Mouse (Mus musculus) CD8-positive naive resting alpha-beta T cell, adult 57 days (primary cell): ENCODE measurements around the gene Hsp90ab1. TPM values are rescaled to one million over a fixed set of nuclear protein-coding genes. Genes with fewer than 3 reads are reported as not detected.

Source experiments
- total RNA-seq: library from RNA; stranded (reverse); gene quantifications from one replicate; pipeline ENCODE4 v1.2.4, GENCODE M21; 2023

Gene Hsp90ab1
- 1,065 TPM for total RNA-seq

DNA sequence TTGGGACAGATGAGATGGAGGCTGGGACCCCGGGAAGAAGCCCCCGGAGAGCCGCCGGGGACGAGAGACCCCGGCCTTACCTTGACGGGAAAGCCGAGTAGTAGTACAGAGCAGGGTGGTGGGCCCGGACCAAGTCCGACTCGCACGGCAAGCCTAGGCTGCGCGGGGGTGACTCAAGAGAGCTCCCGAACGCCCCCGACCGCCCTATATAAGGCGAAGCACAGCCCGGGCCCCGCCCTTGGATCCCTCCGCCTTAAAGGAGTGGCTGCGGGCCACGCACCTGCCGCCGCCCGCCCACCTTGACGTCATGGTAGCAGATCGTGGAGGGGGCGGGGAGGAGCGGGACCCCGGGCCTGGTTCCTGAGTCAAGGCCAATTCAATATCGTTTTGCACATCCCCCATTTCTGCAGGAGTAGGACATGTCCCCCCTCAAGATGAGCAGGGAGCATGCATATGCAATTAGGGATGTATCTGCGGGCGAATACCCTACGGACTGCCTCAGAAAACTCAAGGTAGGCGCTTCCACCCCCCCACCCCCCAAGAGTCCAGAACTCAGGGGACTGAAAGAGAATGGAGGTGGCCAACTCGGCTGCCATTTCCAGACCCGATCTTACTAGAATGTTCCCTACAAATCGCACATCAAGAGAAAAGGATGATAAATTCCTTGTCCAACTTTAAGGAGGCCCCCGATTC lies at the start of gene Hsp90ab1:
Gene Hsp90ab1, minus strand, starts transcription at position 185 of the 693 bp plus-strand sequence.

DNA sequence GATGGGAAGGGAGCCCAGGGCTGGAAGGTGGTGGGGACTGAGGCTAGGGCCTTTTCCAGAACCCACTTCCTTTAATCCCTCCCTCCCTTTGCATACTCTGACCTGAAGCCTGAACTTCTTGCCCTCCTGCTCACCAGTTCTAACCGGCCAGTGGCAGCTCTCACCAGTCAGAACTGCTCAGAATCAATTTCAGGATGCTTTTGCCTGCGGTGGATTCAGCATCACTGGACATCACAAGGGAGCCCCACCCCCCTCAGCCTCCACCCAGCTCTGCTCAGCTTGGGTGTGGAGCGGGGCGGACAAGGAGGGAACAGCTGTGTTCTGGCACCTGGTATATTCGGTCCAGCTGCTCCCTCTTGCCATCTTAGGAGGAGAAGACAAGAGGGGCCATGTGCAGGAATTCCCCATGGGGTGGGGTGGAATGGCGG lies 28.8 kb upstream of the Hsp90ab1 start, which contains the start of gene Mymx:
Gene Mymx, minus strand, starts transcription at position 226 of the 428 bp plus-strand sequence.

GRCm38 (mm10) chr17:45599446-45600242 lies 26.6 kb upstream of the Hsp90ab1 start, which contains the start of gene Slc29a1:
TSS of gene Slc29a1 (minus strand) at chr17:45599606.

GRCm38 (mm10) chr17:45563655-45564530 lies 9.2 kb downstream of the Hsp90ab1 start, which contains the start of gene Slc35b2:
TSS of gene Slc35b2 (plus strand) at chr17:45563874.

DNA sequence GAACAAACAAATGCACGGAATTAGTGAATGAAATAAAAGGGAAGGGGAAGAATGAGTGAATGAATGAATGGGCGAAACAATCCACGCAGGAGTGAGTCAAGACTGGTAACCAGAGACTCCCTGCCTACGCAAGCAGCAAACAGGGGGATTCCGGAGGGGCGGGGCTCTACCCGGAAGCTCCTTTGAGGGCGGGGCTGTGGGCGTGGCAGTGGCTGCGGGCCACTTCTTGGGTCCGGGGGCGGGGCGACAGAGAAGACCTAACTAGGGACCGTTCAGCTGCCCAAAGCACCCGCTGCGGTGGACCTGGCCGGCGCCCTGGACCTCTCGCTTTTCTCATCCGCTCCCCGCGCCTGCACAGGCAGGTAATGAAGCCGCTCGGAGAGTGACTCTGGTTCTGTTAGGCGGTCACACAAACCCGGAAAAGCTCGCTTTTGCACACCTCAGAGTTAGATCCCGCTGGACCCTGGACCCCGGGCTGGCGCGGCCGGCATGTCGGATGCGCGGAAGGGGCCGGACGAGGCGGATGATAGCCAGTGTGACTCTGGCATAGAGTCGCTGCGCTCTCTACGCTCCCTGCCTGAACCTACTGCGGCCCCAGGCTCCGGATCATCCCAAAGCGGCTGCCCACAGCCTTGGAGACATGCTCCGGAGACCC lies 17.5 kb downstream of the Hsp90ab1 start, which contains the start of gene Nfkbie:
Gene Nfkbie, plus strand, starts transcription at position 252 of the 655 bp plus-strand sequence.

GRCm38 (mm10) chr17:45549617-45550181 lies 23.4 kb downstream of the Hsp90ab1 start, which contains the start of gene Tmem151b:
TSS of gene Tmem151b (minus strand) at chr17:45549677.

GRCm38 (mm10) chr17:45523263-45523662 lies 49.8 kb downstream of the Hsp90ab1 start, which contains the start of gene Tcte1:
TSS of gene Tcte1 (plus strand) at chr17:45523434.

Other genes starting within 250 kb of the Hsp90ab1 start
- gene Cdc5l, start 139.5 kb downstream of the Hsp90ab1 start, total RNA-seq: 79.9 TPM
- not detected for gene Spats1, start 97.9 kb downstream of the Hsp90ab1 start, total RNA-seq
- gene Aars2, start 66.4 kb downstream of the Hsp90ab1 start, total RNA-seq: 18.4 TPM
- not detected for gene Tcte1, start 49.8 kb downstream of the Hsp90ab1 start, total RNA-seq
- 0.12 TPM for gene Tmem151b, start 23.6 kb downstream of the Hsp90ab1 start, total RNA-seq
- gene Nfkbie, start 17.6 kb downstream of the Hsp90ab1 start, total RNA-seq: 30.1 TPM
- 20.1 TPM for gene Slc35b2, start 9.4 kb downstream of the Hsp90ab1 start, total RNA-seq
- 33.8 TPM for gene Slc29a1, start 26.3 kb upstream of the Hsp90ab1 start, total RNA-seq
- not detected for gene Mymx, start 28.8 kb upstream of the Hsp90ab1 start, total RNA-seq
- not detected for gene Capn11, start 86.1 kb upstream of the Hsp90ab1 start, total RNA-seq
- gene Mrpl14, start 113.1 kb upstream of the Hsp90ab1 start, total RNA-seq: 29.6 TPM
- 28.9 TPM for gene Tmem63b, start 113.6 kb upstream of the Hsp90ab1 start, total RNA-seq
- gene 1600014C23Rik, start 160.6 kb upstream of the Hsp90ab1 start, total RNA-seq: not detected